Mouse (Mus musculus): Measurements from ENCODE around the gene Adgrf3.

The Adgrf3 gene

DNA sequence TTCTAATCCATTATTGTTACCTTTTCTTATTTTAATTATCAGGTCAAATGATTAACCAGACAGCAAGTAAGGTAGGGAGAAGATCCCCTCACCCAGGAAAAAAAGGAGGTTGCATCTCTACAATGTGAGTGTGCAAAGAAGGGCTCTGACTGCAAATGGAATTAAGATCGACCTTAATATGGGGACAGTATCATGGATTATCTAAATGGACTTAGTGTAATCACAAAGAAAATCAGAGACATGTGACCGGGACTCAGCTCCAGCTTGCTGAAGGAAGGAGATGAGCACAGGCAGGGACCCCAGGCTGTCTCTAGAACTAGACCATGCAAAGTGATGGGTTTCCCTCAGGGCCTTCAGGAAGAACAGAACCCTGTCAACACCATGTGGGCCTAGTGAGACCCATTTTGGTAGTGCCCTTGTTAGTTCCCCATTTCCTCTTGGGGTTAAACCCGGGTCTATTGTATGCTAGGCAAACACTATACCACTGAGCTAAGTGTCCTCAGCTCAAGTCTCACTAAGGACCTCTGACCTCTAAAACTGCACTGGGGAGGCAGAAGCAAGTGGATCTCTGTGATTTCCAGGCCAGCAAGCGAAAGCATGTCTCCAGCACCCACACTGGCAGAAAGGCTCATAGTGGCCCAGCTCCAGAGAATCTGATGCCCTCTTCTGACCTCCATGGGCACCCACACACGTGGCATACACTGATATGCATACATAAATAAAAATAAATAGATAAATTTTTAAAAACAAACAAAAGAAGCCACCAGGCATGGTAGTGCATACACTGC is 57.2 kb downstream of the Adgrf3 start:
- no peak for DNase-seq

- DNase-seq, result no peak
Measured at GRCm38 (mm10) chr5:30146526-30146925, 59.0 kb downstream of the Adgrf3 start.

Data from kidney, adult 11 months (tissue).